Mouse (Mus musculus) MEL (cell line): ENCODE results near the gene Foxg1. TPM values are rescaled to one million over a fixed set of nuclear protein-coding genes. Genes with fewer than 3 reads are reported as not detected.

ENCODE experiments used
- DNase-seq: peaks from one replicate; pipeline ENCODE4 v3.0.0; 2011; ENCODE audit warnings: low read depth, low spot score
- H3K27ac ChIP-seq: 2 replicates; pipeline ENCODE4 v1.5.1; 2012; ENCODE audit warnings: low read depth, mild to moderate bottlenecking, control low read depth, low read length, moderate library complexity; ENCODE audit not compliant: control insufficient read depth
- H3K27me3 ChIP-seq, 2 experiments: fragments of 150-350 bp in 1 of 2; sonication (generic) in 1 of 2; 2 replicates each; pipeline ENCODE4 v1.6.1; 2012; ENCODE audit warnings: low read length in 2 of 2, mild to moderate bottlenecking in 2 of 2, improper control_type of control experiment in 1 of 2, moderate library complexity in 1 of 2; ENCODE audit not compliant: insufficient read depth in 2 of 2, control insufficient read depth in 1 of 2
- H3K36me3 ChIP-seq, 2 experiments: 2 replicates each; pipeline ENCODE4 v1.6.1; 2012 to 2014; ENCODE audit warnings: low read length in 2 of 2, improper control_type of control experiment in 1 of 2, inconsistent platforms in 1 of 2, mild to moderate bottlenecking in 1 of 2; ENCODE audit not compliant: insufficient read depth in 2 of 2, control insufficient read depth in 1 of 2
- H3K4me1 ChIP-seq, 2 experiments: fragments of 150-350 bp in 1 of 2; sonication (generic) in 1 of 2; 2 replicates each; pipeline ENCODE4 v1.6.1; 2012; ENCODE audit warnings: low read length in 2 of 2, improper control_type of control experiment in 1 of 2, mild to moderate bottlenecking in 1 of 2; ENCODE audit not compliant: insufficient read depth in 2 of 2, control insufficient read depth in 1 of 2
- H3K4me3 ChIP-seq, 2 experiments: fragments of 150-350 bp in 1 of 2; sonication (generic) in 1 of 2; 2 replicates each; pipeline ENCODE4 v1.5.1; 2012; ENCODE audit warnings: low read depth in 2 of 2, low read length in 2 of 2, mild to moderate bottlenecking in 2 of 2, moderate library complexity in 2 of 2, control low read depth in 1 of 2, improper control_type of control experiment in 1 of 2; ENCODE audit not compliant: control insufficient read depth in 1 of 2, insufficient read depth in 1 of 2
- H3K79me2 ChIP-seq: 2 replicates; pipeline ENCODE4 v1.6.1; 2012; ENCODE audit warnings: mild to moderate bottlenecking, low read length, moderate library complexity; ENCODE audit not compliant: control insufficient read depth, poor library complexity, insufficient read depth
- H3K9ac ChIP-seq: 2 replicates; pipeline ENCODE4 v1.6.1; 2012; ENCODE audit warnings: low read depth, mild to moderate bottlenecking, control low read depth, low read length, moderate library complexity; ENCODE audit not compliant: control insufficient read depth, poor library complexity, severe bottlenecking
- H3K9me3 ChIP-seq: fragments of 150-350 bp; sonication (generic); replicated peaks from 2 replicates; pipeline ENCODE4 v1.6.1; 2012; ENCODE audit warnings: mild to moderate bottlenecking, low read length, improper control_type of control experiment, moderate library complexity; ENCODE audit not compliant: insufficient read depth
- BHLHE40 ChIP-seq: IDR thresholded peaks from 2 replicates; pipeline ENCODE4 v1.6.1; 2012; ENCODE audit warnings: low read depth, mild to moderate bottlenecking, inconsistent platforms, low read length, improper control_type of control experiment, borderline replicate concordance
- CHD1 ChIP-seq: IDR thresholded peaks from 2 replicates; pipeline ENCODE4 v1.6.1; 2012; ENCODE audit warnings: low read depth, mild to moderate bottlenecking, inconsistent platforms, low read length, improper control_type of control experiment
- CTCF ChIP-seq, 3 experiments: IDR thresholded peaks in 2 of 3; conservative IDR thresholded peaks in 1 of 3; 2 replicates each; pipeline ENCODE4 v1.5.1; 2011 to 2012; ENCODE audit warnings: low read length in 3 of 3, low read depth in 2 of 3, mild to moderate bottlenecking in 2 of 3, improper control_type of control experiment in 1 of 3, inconsistent platforms in 1 of 3, mixed read lengths in 1 of 3, moderate library complexity in 1 of 3; ENCODE audit not compliant: control insufficient read depth in 1 of 3, insufficient read depth in 1 of 3, poor library complexity in 1 of 3, severe bottlenecking in 1 of 3
- E2F4 ChIP-seq: IDR thresholded peaks from 2 replicates; pipeline ENCODE4 v1.6.1; 2011; ENCODE audit warnings: low read depth, low read length, improper control_type of control experiment, borderline replicate concordance
- ELF1 ChIP-seq: IDR thresholded peaks from 2 replicates; pipeline ENCODE4 v1.6.1; 2014; ENCODE audit warnings: low read depth, mild to moderate bottlenecking, inconsistent platforms, low read length, improper control_type of control experiment, moderate library complexity
- EP300 ChIP-seq, 2 experiments: IDR thresholded peaks; 2 replicates each; pipeline ENCODE4 v1.6.1; 2011; ENCODE audit warnings: improper control_type of control experiment in 2 of 2, low read length in 2 of 2, low read depth in 1 of 2, mild to moderate bottlenecking in 1 of 2
- ETS1 ChIP-seq: IDR thresholded peaks from 2 replicates; pipeline ENCODE4 v1.6.1; 2012; ENCODE audit warnings: low read depth, mild to moderate bottlenecking, inconsistent platforms, low read length, improper control_type of control experiment, moderate library complexity
- GATA1 ChIP-seq: IDR thresholded peaks from 2 replicates; pipeline ENCODE4 v1.6.1; 2011; ENCODE audit warnings: low read depth, low read length, improper control_type of control experiment
- HCFC1 ChIP-seq: IDR thresholded peaks from 2 replicates; pipeline ENCODE4 v1.6.1; 2012; ENCODE audit warnings: low read depth, mild to moderate bottlenecking, inconsistent platforms, low read length, improper control_type of control experiment, moderate library complexity
- JUND ChIP-seq: IDR thresholded peaks from 2 replicates; pipeline ENCODE4 v1.6.1; 2011; ENCODE audit warnings: low read depth, mild to moderate bottlenecking, improper control_type of control experiment, low read length
- MYB ChIP-seq: IDR thresholded peaks from 2 replicates; pipeline ENCODE4 v1.6.1; 2011; ENCODE audit warnings: mild to moderate bottlenecking, low read depth, low read length, improper control_type of control experiment
- MYC ChIP-seq: IDR thresholded peaks from 2 replicates; pipeline ENCODE4 v1.6.1; 2011; ENCODE audit warnings: low read depth, mild to moderate bottlenecking, low read length, improper control_type of control experiment, moderate library complexity
- POLR2A ChIP-seq, 2 experiments: IDR thresholded peaks; 2 replicates each; pipeline ENCODE4 v1.6.1; 2011 to 2012; ENCODE audit warnings: low read length in 2 of 2, mild to moderate bottlenecking in 2 of 2, control low read depth in 1 of 2, improper control_type of control experiment in 1 of 2, low read depth in 1 of 2, moderate library complexity in 1 of 2; ENCODE audit not compliant: control insufficient read depth in 1 of 2, insufficient read depth in 1 of 2, poor library complexity in 1 of 2
- RAD21 ChIP-seq: IDR thresholded peaks from 2 replicates; pipeline ENCODE4 v1.6.1; 2011; ENCODE audit warnings: mild to moderate bottlenecking, low read depth, low read length, improper control_type of control experiment
- RCOR1 ChIP-seq: IDR thresholded peaks from 2 replicates; pipeline ENCODE4 v1.6.1; 2012; ENCODE audit warnings: low read depth, mild to moderate bottlenecking, inconsistent platforms, low read length, improper control_type of control experiment
- SIN3A ChIP-seq: IDR thresholded peaks from 2 replicates; pipeline ENCODE4 v1.6.1; 2012; ENCODE audit warnings: low read length, improper control_type of control experiment, inconsistent platforms
- SMC3 ChIP-seq: IDR thresholded peaks from 2 replicates; pipeline ENCODE4 v1.6.1; 2011; ENCODE audit warnings: low read depth, low read length, improper control_type of control experiment
- TCF12 ChIP-seq: IDR thresholded peaks from 2 replicates; pipeline ENCODE4 v1.6.1; 2014; ENCODE audit warnings: low read depth, mild to moderate bottlenecking, inconsistent platforms, low read length, improper control_type of control experiment, moderate library complexity
- UBTF ChIP-seq: IDR thresholded peaks from 2 replicates; pipeline ENCODE4 v1.6.1; 2012; ENCODE audit warnings: low read depth, mild to moderate bottlenecking, inconsistent platforms, low read length, improper control_type of control experiment, moderate library complexity, borderline replicate concordance; ENCODE audit not compliant: insufficient read depth
- USF1 ChIP-seq: IDR thresholded peaks from 2 replicates; pipeline ENCODE4 v1.6.1; 2014; ENCODE audit warnings: low read depth, mild to moderate bottlenecking, inconsistent platforms, low read length, improper control_type of control experiment, moderate library complexity
- ZMIZ1 ChIP-seq: IDR thresholded peaks from 2 replicates; pipeline ENCODE4 v1.6.1; 2012; ENCODE audit warnings: low read depth, mild to moderate bottlenecking, inconsistent platforms, low read length, improper control_type of control experiment, moderate library complexity
- polyA plus RNA-seq, 2 experiments: library from polyadenylated mRNA; stranded (reverse) in 1 of 2; unstranded in 1 of 2; fragments of >175 nt in 1 of 2; fragments of >200 nt in 1 of 2; gene quantifications; 2 replicates each; pipeline versions ENCODE4 v1.2.1 to v1.2.4; 2012; ENCODE audit warnings: low replicate concordance in 2 of 2, low read depth in 1 of 2; ENCODE audit not compliant: insufficient read length in 2 of 2, insufficient read depth in 1 of 2, missing spikeins in 1 of 2
- total RNA-seq: library from RNA; depleted of rRNA; stranded (reverse); fragments of 300-350 nt; gene quantifications from 2 replicates; pipeline ENCODE4 v1.2.3, GENCODE M21; 2012; rRNA removed

The Foxg1 gene
- total RNA-seq, result not detected in 2 replicates
- polyA plus RNA-seq, result not detected

GRCm38 (mm10) chr12:49382565-49383520, at the start of gene Foxg1:
Foxg1 (plus strand) TSS chr12:49382660.
- Histone ChIP-seq H3K27ac (no peak within 1 kb of the TSS), H3K36me3 (no peaks in the 10 kb centered on the region), H3K79me2 (no peaks in the 10 kb centered on the region), H3K9me3 (no peaks in the 10 kb centered on the region), H3K4me1 (no peaks in the 10 kb centered on the region), H3K9ac (no peak within 1 kb of the TSS), H3K4me3 (no peak within 1 kb of the TSS), H3K27me3 (no peaks in the 10 kb centered on the region)
- no peak for DNase-seq
- TF ChIP-seq BHLHE40 (no peak), CHD1 (no peak), RCOR1 (no peak), TCF12 (no peak), UBTF (no peak), JUND (no peak), MYC (no peak), HCFC1 (no peak), MYB (no peak), USF1 (no peak), POLR2A (IDR thresholded peaks at IDR 0.05; ENCODE audit: control insufficient read depth in 1 of 2, insufficient read depth in 1 of 2, low read depth in 1 of 2, low read length in 2 of 2, poor library complexity in 1 of 2) (no peak)

GRCm38 (mm10) chr12:49349697-49350096, 32.8 kb upstream of the Foxg1 start:
- DNase-seq, result no peak
- H3K4me3 ChIP-seq, result no peak overlapping the region
- H3K4me1 ChIP-seq, result no peaks in the 10 kb centered on the region
- H3K9ac ChIP-seq, result no peak overlapping the region
- no peak for TF ChIP-seq SIN3A
- no peaks in the 10 kb centered on the region for H3K79me2 ChIP-seq
- H3K9me3 ChIP-seq, result no peaks in the 10 kb centered on the region
- H3K27me3 ChIP-seq, result no peaks in the 10 kb centered on the region
- H3K36me3 ChIP-seq, result no peaks in the 10 kb centered on the region
- no peak overlapping the region for H3K27ac ChIP-seq

GRCm38 (mm10) chr12:49368931-49369330, 13.5 kb upstream of the Foxg1 start:
- Histone ChIP-seq H3K9me3 (no peaks in the 10 kb centered on the region), H3K27ac (no peak overlapping the region), H3K27me3 (no peaks in the 10 kb centered on the region), H3K9ac (no peak overlapping the region), H3K4me3 (no peak overlapping the region), H3K4me1 (no peaks in the 10 kb centered on the region), H3K36me3 (no peaks in the 10 kb centered on the region)
- DNase-seq, result peak; percentile 5
- TF ChIP-seq E2F4, result no peak
- no peak for TF ChIP-seq MYB
- TF ChIP-seq CTCF (IDR thresholded peaks at IDR 0.05 in 2 of 3, conservative IDR thresholded peaks at IDR 0.05 in 1 of 3; ENCODE audit: control insufficient read depth in 1 of 3, insufficient read depth in 1 of 3, low read depth in 2 of 3, low read length in 3 of 3, poor library complexity in 1 of 3, severe bottlenecking in 1 of 3), result peak in 1 of 3 experiments; percentile 39; a peak in 2 of 6 replicates
- TF ChIP-seq RAD21, result peak; percentile 38
- peak; percentile 21; the same call in 1 of the 2 replicates for TF ChIP-seq SMC3
- no peak for TF ChIP-seq GATA1
- no peak for TF ChIP-seq ELF1
- no peak for TF ChIP-seq ZMIZ1
- TF ChIP-seq EP300 (IDR thresholded peaks at IDR 0.05; ENCODE audit: low read depth in 1 of 2, low read length in 2 of 2), result no peak
- TF ChIP-seq ETS1, result no peak
- TF ChIP-seq, all 39 proteins: peak for 3
- no peaks in the 10 kb centered on the region for H3K79me2 ChIP-seq
